Mouse (Mus musculus): Measurements from ENCODE around the gene Prepl. TPM values are rescaled to one million over a fixed set of nuclear protein-coding genes. Genes with fewer than 3 reads are reported as not detected.

Prepl gene
- polyA plus RNA-seq, 1 experiment from 2014 or later: 7.7 TPM

- Histone ChIP-seq H3K4me3 (ENCODE audit: low read depth, low read length) (no peak overlapping the region), H3K36me3 (ENCODE audit: control insufficient read depth, insufficient read depth) (no peaks in the 10 kb centered on the region), H3K9me3 (replicated peaks; ENCODE audit: control insufficient read depth, low read length) (no peaks in the 10 kb centered on the region), H3K4me1 (ENCODE audit: control insufficient read depth, low read depth, low read length) (no peaks in the 10 kb centered on the region), H3K9ac (ENCODE audit: low read depth, low read length) (no peak overlapping the region), H3K4me2 (ENCODE audit: low read depth, low read length) (no peak overlapping the region), H3K27ac (ENCODE audit: low read length) (no peak overlapping the region), H3K27me3 (ENCODE audit: control insufficient read depth, insufficient read depth, low read depth, low read length) (no peaks in the 10 kb centered on the region)
- 77% methylated on average over 11 of the region's 11 CpGs for WGBS (ENCODE audit: insufficient replicate concordance)
- ATAC-seq (ENCODE audit: low read depth): no peak
These were observed 9.3 kb downstream of the Prepl start for GRCm38 (mm10) chr17:85080781-85081180.

DNA sequence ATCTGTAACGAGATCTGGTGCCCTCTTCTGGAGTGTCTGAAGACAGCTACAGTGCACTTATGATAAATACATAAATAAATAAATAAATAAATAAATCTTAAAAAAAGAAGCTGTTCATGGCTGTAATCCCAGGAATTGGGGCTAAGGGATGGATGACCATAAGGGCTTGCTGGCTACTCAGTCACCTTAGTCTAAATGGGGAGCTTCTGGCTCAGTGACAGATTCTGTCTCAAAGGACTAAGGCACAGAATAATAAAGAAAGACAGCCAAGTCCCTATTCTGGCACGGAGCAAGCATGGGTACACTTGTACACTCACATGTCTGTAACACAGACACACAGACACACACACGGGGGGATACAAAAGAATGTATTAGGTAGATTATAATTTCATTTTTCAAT lies 10.8 kb downstream of the Prepl start:
- no peak for ATAC-seq (ENCODE audit: low read depth)
- Histone ChIP-seq H3K9ac (ENCODE audit: low read depth, low read length) (no peak overlapping the region), H3K4me2 (ENCODE audit: low read depth, low read length) (no peak overlapping the region), H3K9me3 (replicated peaks; ENCODE audit: control insufficient read depth, low read length) (no peaks in the 10 kb centered on the region), H3K27ac (ENCODE audit: low read length) (no peak overlapping the region), H3K27me3 (ENCODE audit: control insufficient read depth, insufficient read depth, low read depth, low read length) (no peaks in the 10 kb centered on the region), H3K36me3 (ENCODE audit: control insufficient read depth, insufficient read depth) (no peaks in the 10 kb centered on the region), H3K4me3 (ENCODE audit: low read depth, low read length) (no peak overlapping the region), H3K4me1 (ENCODE audit: control insufficient read depth, low read depth, low read length) (no peaks in the 10 kb centered on the region)
- WGBS (ENCODE audit: insufficient replicate concordance): 80% methylated on average over 3 of the region's 3 CpGs

- ATAC-seq (ENCODE audit: low read depth): no peak
- no peak overlapping the region for H3K9ac ChIP-seq (ENCODE audit: low read depth, low read length)
- no peaks in the 10 kb centered on the region for H3K27me3 ChIP-seq (ENCODE audit: control insufficient read depth, insufficient read depth, low read depth, low read length)
- no peaks in the 10 kb centered on the region for H3K4me1 ChIP-seq (ENCODE audit: control insufficient read depth, low read depth, low read length)
- H3K9me3 ChIP-seq (replicated peaks; ENCODE audit: control insufficient read depth, low read length): no peaks in the 10 kb centered on the region
- H3K27ac ChIP-seq (ENCODE audit: low read length): no peak overlapping the region
- WGBS (ENCODE audit: insufficient replicate concordance): 77% methylated on average over 4 of the region's 4 CpGs
- no peak overlapping the region for H3K4me2 ChIP-seq (ENCODE audit: low read depth, low read length)
- H3K4me3 ChIP-seq (ENCODE audit: low read depth, low read length): no peak overlapping the region
- peaks cover 3% of the 10 kb centered on the region; the same call in 1 of the 2 replicates for H3K36me3 ChIP-seq (ENCODE audit: control insufficient read depth, insufficient read depth)
These were observed 16.0 kb downstream of the Prepl start for GRCm38 (mm10) chr17:85074083-85074482.

DNA sequence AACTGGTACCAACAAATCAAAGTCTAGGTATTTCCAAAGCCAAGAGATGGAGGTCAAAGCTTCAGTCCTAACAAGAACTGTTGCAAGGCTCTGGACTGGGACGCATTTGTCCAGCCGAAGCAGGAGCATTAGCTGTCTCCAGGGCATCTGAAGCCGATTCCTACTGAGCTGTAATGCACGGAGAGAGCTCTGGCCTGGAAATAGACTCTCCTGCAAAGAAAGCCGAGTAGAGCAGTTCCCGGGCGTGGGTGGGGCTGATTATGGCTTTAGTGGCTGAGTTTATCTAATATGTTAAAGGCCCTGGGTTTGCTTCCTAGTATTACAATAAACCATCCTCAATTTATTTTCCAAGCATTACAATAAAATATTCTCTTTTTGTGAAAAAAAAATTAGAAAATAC lies 16.8 kb downstream of the Prepl start:
- 74% methylated on average over 7 of the region's 7 CpGs for WGBS (ENCODE audit: insufficient replicate concordance)
- no peak overlapping the region for H3K4me2 ChIP-seq (ENCODE audit: low read depth, low read length)
- ATAC-seq (ENCODE audit: low read depth): no peak

DNA sequence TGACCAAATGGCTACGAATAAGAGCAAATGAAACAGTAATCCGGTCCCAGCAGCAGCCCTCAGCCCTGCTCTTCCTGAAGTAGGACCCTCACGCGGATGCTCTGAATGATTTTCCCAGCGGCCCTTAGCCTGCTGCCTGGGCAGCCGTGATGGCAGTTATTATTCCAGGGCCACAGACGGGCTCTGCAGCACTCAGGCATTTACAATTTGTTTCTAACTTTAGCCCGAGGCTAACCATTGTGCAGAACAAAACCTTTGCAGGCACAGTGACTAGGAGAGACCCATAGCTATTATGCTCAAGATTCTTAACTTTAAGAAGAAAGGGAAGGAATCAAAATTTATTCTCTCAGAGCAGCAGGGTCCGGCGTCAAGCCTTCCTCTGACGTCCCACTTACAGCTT lies 17.7 kb downstream of the Prepl start:
- no peaks in the 10 kb centered on the region for H3K27me3 ChIP-seq (ENCODE audit: control insufficient read depth, insufficient read depth, low read depth, low read length)
- no peak for ATAC-seq (ENCODE audit: low read depth)
- H3K9me3 ChIP-seq (replicated peaks; ENCODE audit: control insufficient read depth, low read length): no peaks in the 10 kb centered on the region
- no peak overlapping the region for H3K4me2 ChIP-seq (ENCODE audit: low read depth, low read length)
- H3K4me1 ChIP-seq (ENCODE audit: control insufficient read depth, low read depth, low read length): no peaks in the 10 kb centered on the region
- H3K4me3 ChIP-seq (ENCODE audit: low read depth, low read length): no peak overlapping the region
- H3K27ac ChIP-seq (ENCODE audit: low read length): no peak overlapping the region
- WGBS (ENCODE audit: insufficient replicate concordance): 83% methylated on average over 11 of the region's 11 CpGs
- H3K9ac ChIP-seq (ENCODE audit: low read depth, low read length): no peak overlapping the region
- peaks cover 3% of the 10 kb centered on the region; the same call in 1 of the 2 replicates for H3K36me3 ChIP-seq (ENCODE audit: control insufficient read depth, insufficient read depth)

More for the DNA sequence above, 16.8 kb downstream of the Prepl start:
- Histone ChIP-seq H3K9me3 (replicated peaks; ENCODE audit: control insufficient read depth, low read length) (no peaks in the 10 kb centered on the region), H3K36me3 (ENCODE audit: control insufficient read depth, insufficient read depth) (peaks cover 3% of the 10 kb centered on the region; the same call in 1 of the 2 replicates), H3K4me1 (ENCODE audit: control insufficient read depth, low read depth, low read length) (no peaks in the 10 kb centered on the region), H3K9ac (ENCODE audit: low read depth, low read length) (no peak overlapping the region), H3K27me3 (ENCODE audit: control insufficient read depth, insufficient read depth, low read depth, low read length) (no peaks in the 10 kb centered on the region), H3K27ac (ENCODE audit: low read length) (no peak overlapping the region), H3K4me3 (ENCODE audit: low read depth, low read length) (no peak overlapping the region)

GRCm38 (mm10) chr17:85071088-85071775 lies 18.8 kb downstream of the Prepl start:
- H3K4me3 ChIP-seq (ENCODE audit: low read depth, low read length): no peak overlapping the region
- no peak overlapping the region for H3K27ac ChIP-seq (ENCODE audit: low read length)
- no peak for ATAC-seq (ENCODE audit: low read depth)
- no peak overlapping the region for H3K9ac ChIP-seq (ENCODE audit: low read depth, low read length)
- no peaks in the 10 kb centered on the region for H3K27me3 ChIP-seq (ENCODE audit: control insufficient read depth, insufficient read depth, low read depth, low read length)
- peaks cover 3% of the 10 kb centered on the region; the same call in 1 of the 2 replicates for H3K36me3 ChIP-seq (ENCODE audit: control insufficient read depth, insufficient read depth)
- H3K4me2 ChIP-seq (ENCODE audit: low read depth, low read length): no peak overlapping the region
- H3K9me3 ChIP-seq (replicated peaks; ENCODE audit: control insufficient read depth, low read length): no peaks in the 10 kb centered on the region
- 74% methylated on average over 8 of the region's 8 CpGs for WGBS (ENCODE audit: insufficient replicate concordance)
- H3K4me1 ChIP-seq (ENCODE audit: control insufficient read depth, low read depth, low read length): no peaks in the 10 kb centered on the region

GRCm38 (mm10) chr17:85070658-85071057 lies 19.4 kb downstream of the Prepl start:
- Histone ChIP-seq H3K4me3 (ENCODE audit: low read depth, low read length) (no peak overlapping the region), H3K4me1 (ENCODE audit: control insufficient read depth, low read depth, low read length) (no peaks in the 10 kb centered on the region), H3K9ac (ENCODE audit: low read depth, low read length) (no peak overlapping the region), H3K27me3 (ENCODE audit: control insufficient read depth, insufficient read depth, low read depth, low read length) (no peaks in the 10 kb centered on the region), H3K36me3 (ENCODE audit: control insufficient read depth, insufficient read depth) (peaks cover 3% of the 10 kb centered on the region), H3K9me3 (replicated peaks; ENCODE audit: control insufficient read depth, low read length) (no peaks in the 10 kb centered on the region), H3K27ac (ENCODE audit: low read length) (no peak overlapping the region), H3K4me2 (ENCODE audit: low read depth, low read length) (no peak overlapping the region)
- 66% methylated on average over 6 of the region's 6 CpGs for WGBS (ENCODE audit: insufficient replicate concordance)
- ATAC-seq (ENCODE audit: low read depth): no peak

- Histone ChIP-seq H3K9me3 (replicated peaks; ENCODE audit: control insufficient read depth, low read length) (no peaks in the 10 kb centered on the region), H3K36me3 (ENCODE audit: control insufficient read depth, insufficient read depth) (peaks cover 3% of the 10 kb centered on the region), H3K27me3 (ENCODE audit: control insufficient read depth, insufficient read depth, low read depth, low read length) (no peaks in the 10 kb centered on the region), H3K4me1 (ENCODE audit: control insufficient read depth, low read depth, low read length) (no peaks in the 10 kb centered on the region), H3K4me3 (ENCODE audit: low read depth, low read length) (no peak overlapping the region), H3K9ac (ENCODE audit: low read depth, low read length) (no peak overlapping the region), H3K4me2 (ENCODE audit: low read depth, low read length) (no peak overlapping the region), H3K27ac (ENCODE audit: low read length) (no peak overlapping the region)
- 85% methylated on average over 7 of the region's 7 CpGs for WGBS (ENCODE audit: insufficient replicate concordance)
- no peak for ATAC-seq (ENCODE audit: low read depth)
These were observed 22.7 kb downstream of the Prepl start for GRCm38 (mm10) chr17:85067331-85067730.

- no peaks in the 10 kb centered on the region for H3K27me3 ChIP-seq (ENCODE audit: control insufficient read depth, insufficient read depth, low read depth, low read length)
- H3K4me3 ChIP-seq (ENCODE audit: low read depth, low read length): no peak overlapping the region
- H3K36me3 ChIP-seq (ENCODE audit: control insufficient read depth, insufficient read depth): no peaks in the 10 kb centered on the region; the same call in none of the 2 replicates
- H3K27ac ChIP-seq (ENCODE audit: low read length): no peak overlapping the region
- ATAC-seq (ENCODE audit: low read depth): no peak
- H3K9ac ChIP-seq (ENCODE audit: low read depth, low read length): no peak overlapping the region
- H3K9me3 ChIP-seq (replicated peaks; ENCODE audit: control insufficient read depth, low read length): no peaks in the 10 kb centered on the region
- no peaks in the 10 kb centered on the region for H3K4me1 ChIP-seq (ENCODE audit: control insufficient read depth, low read depth, low read length)
- 35% methylated on average over 7 of the region's 7 CpGs for WGBS (ENCODE audit: insufficient replicate concordance)
- H3K4me2 ChIP-seq (ENCODE audit: low read depth, low read length): no peak overlapping the region
These were observed 26.5 kb downstream of the Prepl start for GRCm38 (mm10) chr17:85063560-85063959.

Data from liver, embryonic 16.5 days (tissue).